In the genomic region with DNA sequence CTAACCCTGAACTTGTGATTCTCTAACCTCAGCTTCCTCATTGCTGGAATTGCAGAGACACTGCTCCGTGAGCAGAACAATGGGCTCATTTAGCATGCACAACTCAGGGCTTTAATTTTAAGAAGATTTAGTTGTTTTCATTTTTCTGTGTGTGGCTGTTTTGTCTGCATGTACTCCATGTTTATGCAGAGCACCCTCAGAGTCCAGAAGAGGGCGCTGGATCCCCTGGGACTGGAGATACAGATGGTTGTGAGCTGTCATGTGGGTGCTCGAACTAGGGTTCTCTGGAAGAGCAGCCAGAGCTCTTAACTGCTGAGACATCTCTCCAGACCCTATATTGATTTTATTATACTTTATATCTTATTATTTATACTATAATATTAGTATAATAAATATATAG, we compare ENCODE assay signal across 8 mouse cellular contexts. TPM values are rescaled to one million over a fixed set of nuclear protein-coding genes. Genes with fewer than 3 reads are reported as not detected.
A peak's percentile ranks its signal among the peaks of the same experiment; 100 is the strongest.
DNase-seq lines count a peak whose midpoint lies in the region; ATAC-seq and TF ChIP-seq lines count a peak whose summit lies in the region.

No protein-coding gene starts in this region.

- peak overlapping the region; percentile 48; the same call in 1 of the 2 replicates for H3K4me2 ChIP-seq in forebrain, embryonic 13.5 days
- peak overlapping the region; percentile 45 for H3K4me2 ChIP-seq in midbrain, embryonic 13.5 days (replicated peaks)

- DNase-seq in heart, adult 2 months: no peak
- DNase-seq in heart, postnatal 10 days: no peak
- DNase-seq in B cell, adult 2 months: peak; percentile 22 to 48
- DNase-seq in gastrocnemius, postnatal 14 days: no peak
- no peak for DNase-seq in gastrocnemius, postnatal 10 days

- 50% methylated on average over 3 of the region's 3 CpGs for WGBS in heart, adult 2 months
- WGBS in forebrain, embryonic 13.5 days: 43% methylated on average over 3 of the region's 3 CpGs
- WGBS in midbrain, embryonic 13.5 days: 45% methylated on average over 3 of the region's 3 CpGs

- ATAC-seq in forebrain, embryonic 13.5 days: peak; percentile 11; the same call in 1 of the 2 replicates
- 0 out of 2 replicates have a peak, but pooled peaks have one; percentile 15 for ATAC-seq in midbrain, embryonic 13.5 days
- no peak for ATAC-seq in monocyte, adult 5-6 weeks (replicated peaks; ENCODE audit: insufficient number of reproducible peaks, low FRiP score, low TSS enrichment, poor library complexity, severe bottlenecking)

- H3K27ac ChIP-seq in heart, adult 2 months: no peak overlapping the region
- H3K27ac ChIP-seq in forebrain, embryonic 13.5 days: peak overlapping the region; percentile 89
- H3K27ac ChIP-seq in midbrain, embryonic 13.5 days: peak overlapping the region; percentile 87

- no peak overlapping the region for H3K9ac ChIP-seq in heart, adult 2 months (ENCODE audit: low read depth, low read length)
- no peak overlapping the region for H3K9ac ChIP-seq in forebrain, embryonic 13.5 days
- H3K9ac ChIP-seq in midbrain, embryonic 13.5 days (replicated peaks): no peak overlapping the region

- no peaks in the 10 kb centered on the region for H3K36me3 ChIP-seq in heart, adult 2 months (ENCODE audit: control insufficient read depth, insufficient read depth, low read length)
- H3K36me3 ChIP-seq in forebrain, embryonic 13.5 days (ENCODE audit: poor library complexity, severe bottlenecking): no peaks in the 10 kb centered on the region
- H3K36me3 ChIP-seq in midbrain, embryonic 13.5 days: no peaks in the 10 kb centered on the region

- no peak for TF ChIP-seq POLR2A in heart, adult 2 months (IDR thresholded peaks at IDR 0.05; ENCODE audit: insufficient read depth, low read depth, low read length)

- TF ChIP-seq CTCF in heart, adult 2 months (IDR thresholded peaks at IDR 0.05): peak; percentile 26; the same call in 1 of the 2 replicates

- H3K4me3 ChIP-seq in heart, adult 2 months: no peak overlapping the region
- H3K4me3 ChIP-seq in forebrain, embryonic 13.5 days: no peak overlapping the region
- no peak overlapping the region for H3K4me3 ChIP-seq in midbrain, embryonic 13.5 days (replicated peaks)

- no peaks in the 10 kb centered on the region for H3K27me3 ChIP-seq in heart, adult 2 months (ENCODE audit: control insufficient read depth, insufficient read depth, low read length)
- H3K27me3 ChIP-seq in forebrain, embryonic 13.5 days: no peaks in the 10 kb centered on the region
- no peaks in the 10 kb centered on the region for H3K27me3 ChIP-seq in midbrain, embryonic 13.5 days

- no peaks in the 10 kb centered on the region for H3K79me2 ChIP-seq in heart, adult 2 months (replicated peaks; ENCODE audit: control insufficient read depth, insufficient read depth, low read length)

- H3K4me1 ChIP-seq in heart, adult 2 months (ENCODE audit: control insufficient read depth, insufficient read depth, low read length): no peaks in the 10 kb centered on the region
- H3K4me1 ChIP-seq in forebrain, embryonic 13.5 days: peaks cover 34% of the 10 kb centered on the region
- H3K4me1 ChIP-seq in midbrain, embryonic 13.5 days (replicated peaks): peaks cover 16% of the 10 kb centered on the region

- intact Hi-C loops in heart, adult 2 months (cut with DNase I): no loop called here
- intact Hi-C loops in heart, postnatal 10 days (cut with DNase I): no loop called here
- intact Hi-C loops in gastrocnemius, postnatal 14 days (cut with DNase I; ENCODE audit: low total_unique reads): no loop called here

- H3K9me3 ChIP-seq in forebrain, embryonic 13.5 days (replicated peaks): no peaks in the 10 kb centered on the region
- no peaks in the 10 kb centered on the region for H3K9me3 ChIP-seq in midbrain, embryonic 13.5 days

- TF ChIP-seq EP300 in heart, adult 2 months (IDR thresholded peaks at IDR 0.05; ENCODE audit: insufficient read depth, low read depth, low read length): no peak

RNA-seq across cellular contexts. Expression of gene Cyp11a1, which starts 3.4 kb away (rescaled TPM):
- under 1 TPM in 1 of 2 experiments, not detected in 1; 0.29 TPM for total RNA-seq in heart, adult 2 months (2021)
- polyA plus RNA-seq in heart, adult 2 months (2012; rRNA removed): 0.06 and 0.29 TPM in 2 replicates
- under 1 TPM; 0.35 to 0.50 TPM for total RNA-seq in heart, postnatal 10 days (2021)
- polyA plus RNA-seq in forebrain, embryonic 13.5 days (2015; fragmentation: Nextera tagmentation; extraction: Ambion mirVana): 0.23 and 0.65 TPM in 2 replicates
- 0.30 and 0.38 TPM in 2 replicates for polyA plus RNA-seq in midbrain, embryonic 13.5 days (2015; fragmentation: Nextera tagmentation; extraction: Ambion mirVana)
- total RNA-seq in gastrocnemius, postnatal 14 days (2021): under 1 TPM in 1 of 2 experiments, not detected in 1; 0.98 TPM
- 1 to 10 TPM; 1.2 to 1.6 TPM for total RNA-seq in gastrocnemius, postnatal 10 days (2021)
- total RNA-seq in monocyte, adult 5-6 weeks (2017): 7.8 to 44.8 TPM (median 28.4 TPM) in 3 replicates

RNA-seq across cellular contexts. Expression of gene Stra6, which starts 54.0 kb away (rescaled TPM):
- under 1 TPM; 0.34 to 0.65 TPM for total RNA-seq in heart, adult 2 months (2021)
- polyA plus RNA-seq in heart, adult 2 months (2012; rRNA removed): 0.68 and 1.3 TPM in 2 replicates
- under 1 TPM; 0.12 to 0.20 TPM for total RNA-seq in heart, postnatal 10 days (2021)
- 7.1 and 7.7 TPM in 2 replicates for polyA plus RNA-seq in forebrain, embryonic 13.5 days (2015; fragmentation: Nextera tagmentation; extraction: Ambion mirVana)
- 8.1 and 9.9 TPM in 2 replicates for polyA plus RNA-seq in midbrain, embryonic 13.5 days (2015; fragmentation: Nextera tagmentation; extraction: Ambion mirVana)
- under 1 TPM; 0.16 to 0.29 TPM for total RNA-seq in gastrocnemius, postnatal 14 days (2021)
- total RNA-seq in gastrocnemius, postnatal 10 days (2021): under 1 TPM; 0.25 to 0.40 TPM
- total RNA-seq in monocyte, adult 5-6 weeks (2017): not detected in 3 replicates

Comparison
In these comparisons a context has a peak if more than half of its experiments do, and no peak if none do; other contexts are left out.
1. DNase-seq: peak in B cell, adult 2 months (2 of 2); none in heart, adult 2 months (0 of 2), heart, postnatal 10 days (0 of 2), gastrocnemius, postnatal 14 days (single experiment) and gastrocnemius, postnatal 10 days (single experiment).